Mouse (Mus musculus) WW6 (cell line): ENCODE results near the gene March2.

ENCODE experiments used
- DNase-seq: peaks from one replicate; pipeline ENCODE4 v3.0.0-alpha.2; 2013; ENCODE audit warnings: low read depth, low spot score

The March2 gene

GRCm38 (mm10) chr17:33717982-33718381 lies 488 bp downstream of the March2 start:
- no peak for DNase-seq

GRCm38 (mm10) chr17:33717246-33717645 lies 1.2 kb downstream of the March2 start:
- DNase-seq: no peak

- no peak for DNase-seq
Observed at GRCm38 (mm10) chr17:33714779-33715178, 3.7 kb downstream of the March2 start.

- no peak for DNase-seq
Observed at GRCm38 (mm10) chr17:33713271-33713670, 5.2 kb downstream of the March2 start.

- no peak for DNase-seq
Observed at GRCm38 (mm10) chr17:33709834-33710233, 8.6 kb downstream of the March2 start.

GRCm38 (mm10) chr17:33703091-33703490 lies 15.4 kb downstream of the March2 start:
- no peak for DNase-seq

GRCm38 (mm10) chr17:33702178-33702577 lies 16.3 kb downstream of the March2 start:
- DNase-seq: no peak

- DNase-seq: no peak
Observed at GRCm38 (mm10) chr17:33695471-33695870, 23.0 kb downstream of the March2 start.

- DNase-seq: no peak
Observed at GRCm38 (mm10) chr17:33686760-33687159, 31.7 kb downstream of the March2 start, which contains the start of gene Hnrnpm. TSS of gene Hnrnpm (minus strand) at chr17:33686860.

GRCm38 (mm10) chr17:33685249-33685653 lies 33.2 kb downstream of the March2 start:
- peak; percentile 92 for DNase-seq

- peak; percentile 42 for DNase-seq
Observed at GRCm38 (mm10) chr17:33684671-33685231, 33.7 kb downstream of the March2 start.

- no peak for DNase-seq
Observed at GRCm38 (mm10) chr17:33681767-33682166, 36.7 kb downstream of the March2 start.

- DNase-seq: no peak
Observed at GRCm38 (mm10) chr17:33678771-33679170, 39.7 kb downstream of the March2 start.

GRCm38 (mm10) chr17:33676086-33676485 lies 42.4 kb downstream of the March2 start:
- no peak for DNase-seq

- DNase-seq: no peak
Observed at GRCm38 (mm10) chr17:33675452-33675851, 43.0 kb downstream of the March2 start.

- DNase-seq: no peak
Observed at GRCm38 (mm10) chr17:33673837-33674236, 44.6 kb downstream of the March2 start.

- DNase-seq: no peak
Observed at GRCm38 (mm10) chr17:33669681-33670080, 48.8 kb downstream of the March2 start.

GRCm38 (mm10) chr17:33666813-33667212 lies 51.7 kb downstream of the March2 start:
- DNase-seq: no peak

GRCm38 (mm10) chr17:33649781-33650475 lies 68.5 kb downstream of the March2 start:
- DNase-seq: no peak

GRCm38 (mm10) chr17:33645073-33645472 lies 73.4 kb downstream of the March2 start:
- DNase-seq: no peak

- DNase-seq: no peak
Observed at GRCm38 (mm10) chr17:33644068-33644467, 74.4 kb downstream of the March2 start.

GRCm38 (mm10) chr17:33639743-33640142 lies 78.7 kb downstream of the March2 start:
- no peak for DNase-seq

GRCm38 (mm10) chr17:33637516-33638276 lies 80.8 kb downstream of the March2 start, which contains the start of gene Pram1:
TSS of gene Pram1 (plus strand) at chr17:33638056.
- DNase-seq: no peak
